Mouse (Mus musculus) CH12.LX (cell line): ENCODE results near the gene Zdhhc20.

Experiments used
- MXI1 ChIP-seq: IDR thresholded peaks from 2 replicates; pipeline ENCODE4 v1.6.1; 2011; ENCODE audit warnings: mild to moderate bottlenecking, low read depth, low read length, improper control_type of control experiment
- MYC ChIP-seq: IDR thresholded peaks from 2 replicates; pipeline ENCODE4 v1.6.1; 2011; ENCODE audit warnings: low read depth, mild to moderate bottlenecking, improper control_type of control experiment, low read length
- SIN3A ChIP-seq: IDR thresholded peaks from 2 replicates; pipeline ENCODE4 v1.6.1; 2012; ENCODE audit warnings: low read length, improper control_type of control experiment, inconsistent platforms
- TBP ChIP-seq: conservative IDR thresholded peaks from 2 replicates; pipeline ENCODE4 v1.6.1; 2011; ENCODE audit warnings: low read depth, low read length, improper control_type of control experiment

- TF ChIP-seq SIN3A (no peak), TBP (no peak), MYC (no peak), MXI1 (no peak)
These were observed 8.3 kb downstream of the Zdhhc20 start for GRCm38 (mm10) chr14:57881793-57882192.
